Mouse (Mus musculus): ENCODE measurements at regions not wholly inside any gene's neighbourhood (a gene's known extent, or its start where the extent isn't known, plus 50 kb on each side); places are given as distances from the start of the nearest gene placed in this dataset.

GRCm38 (mm10) chr2:94248948-94249347 is 91.2 kb upstream of the Hsd17b12 start:
- DNase-seq (ENCODE audit: low spot score) = no peak
- TF ChIP-seq CTCF (IDR thresholded peaks at IDR 0.05; ENCODE audit: low read depth) (no peak), EP300 (IDR thresholded peaks at IDR 0.05; ENCODE audit: low read depth) (no peak)
- no peak overlapping the region for H3K4me2 ChIP-seq (ENCODE audit: low read depth, low read length)
- no peaks in the 10 kb centered on the region for H3K36me3 ChIP-seq (replicated peaks; ENCODE audit: control insufficient read depth, insufficient read depth, low read length)
- no peak overlapping the region for H3K4me3 ChIP-seq (ENCODE audit: low read depth, low read length)
- H3K9me3 ChIP-seq (replicated peaks; ENCODE audit: control insufficient read depth, low read length) = no peaks in the 10 kb centered on the region
- H3K9ac ChIP-seq (replicated peaks; ENCODE audit: low read depth, low read length) = no peak overlapping the region
- WGBS = 48% methylated on average over 3 of the region's 3 CpGs
- no peak for ATAC-seq (ENCODE audit: insufficient read depth, low read depth)
- H3K27me3 ChIP-seq (ENCODE audit: control insufficient read depth, insufficient read depth, low read length) = peaks cover 40% of the 10 kb centered on the region
- H3K27ac ChIP-seq (ENCODE audit: low read depth) = no peak overlapping the region
- H3K4me1 ChIP-seq (ENCODE audit: control insufficient read depth, insufficient read depth) = peaks cover 13% of the 10 kb centered on the region; the same call in 1 of the 2 replicates

GRCm38 (mm10) chr2:94246851-94247471 is 89.2 kb upstream of the Hsd17b12 start:
- WGBS = 2% methylated on average over 30 of the region's 30 CpGs
- DNase-seq (ENCODE audit: low spot score) = no peak
- peaks cover 59% of the 10 kb centered on the region for H3K27me3 ChIP-seq (ENCODE audit: control insufficient read depth, insufficient read depth, low read length)
- peak overlapping the region; percentile 23 for H3K4me3 ChIP-seq (ENCODE audit: low read depth, low read length)
- no peak for ATAC-seq (ENCODE audit: insufficient read depth, low read depth)
- H3K9ac ChIP-seq (replicated peaks; ENCODE audit: low read depth, low read length) = no peak overlapping the region
- H3K4me1 ChIP-seq (ENCODE audit: control insufficient read depth, insufficient read depth) = peaks cover 18% of the 10 kb centered on the region; the same call in 1 of the 2 replicates
- H3K9me3 ChIP-seq (replicated peaks; ENCODE audit: control insufficient read depth, low read length) = no peaks in the 10 kb centered on the region
- H3K4me2 ChIP-seq (ENCODE audit: low read depth, low read length) = peak overlapping the region; percentile 44
- H3K36me3 ChIP-seq (replicated peaks; ENCODE audit: control insufficient read depth, insufficient read depth, low read length) = no peaks in the 10 kb centered on the region
- H3K27ac ChIP-seq (ENCODE audit: low read depth) = no peak overlapping the region
- TF ChIP-seq CTCF (IDR thresholded peaks at IDR 0.05; ENCODE audit: low read depth) (no peak), EP300 (IDR thresholded peaks at IDR 0.05; ENCODE audit: low read depth) (no peak)

GRCm38 (mm10) chr2:94246180-94246611 is 88.4 kb upstream of the Hsd17b12 start:
- Histone ChIP-seq H3K9me3 (replicated peaks; ENCODE audit: control insufficient read depth, low read length) (no peaks in the 10 kb centered on the region), H3K9ac (replicated peaks; ENCODE audit: low read depth, low read length) (no peak overlapping the region), H3K36me3 (replicated peaks; ENCODE audit: control insufficient read depth, insufficient read depth, low read length) (no peaks in the 10 kb centered on the region), H3K4me1 (ENCODE audit: control insufficient read depth, insufficient read depth) (peaks cover 18% of the 10 kb centered on the region; the same call in 1 of the 2 replicates), H3K4me3 (ENCODE audit: low read depth, low read length) (no peak overlapping the region), H3K27me3 (ENCODE audit: control insufficient read depth, insufficient read depth, low read length) (peaks cover 67% of the 10 kb centered on the region), H3K27ac (ENCODE audit: low read depth) (no peak overlapping the region), H3K4me2 (ENCODE audit: low read depth, low read length) (peak overlapping the region; percentile 44)
- 23% methylated on average over 9 of the region's 9 CpGs for WGBS
- TF ChIP-seq CTCF (IDR thresholded peaks at IDR 0.05; ENCODE audit: low read depth) (no peak), EP300 (IDR thresholded peaks at IDR 0.05; ENCODE audit: low read depth) (no peak)
- no peak for ATAC-seq (ENCODE audit: insufficient read depth, low read depth)
- DNase-seq (ENCODE audit: low spot score) = no peak

- DNase-seq (ENCODE audit: low spot score) (peak; percentile 64), ATAC-seq (ENCODE audit: insufficient read depth, low read depth) (peak; percentile 80)
- no peak overlapping the region for H3K9ac ChIP-seq (replicated peaks; ENCODE audit: low read depth, low read length)
- peak overlapping the region; percentile 44 for H3K4me2 ChIP-seq (ENCODE audit: low read depth, low read length)
- H3K27ac ChIP-seq (ENCODE audit: low read depth) = no peak overlapping the region
- peaks cover 73% of the 10 kb centered on the region for H3K27me3 ChIP-seq (ENCODE audit: control insufficient read depth, insufficient read depth, low read length)
- peak; percentile 89 for TF ChIP-seq CTCF (IDR thresholded peaks at IDR 0.05; ENCODE audit: low read depth)
- no peak for TF ChIP-seq EP300 (IDR thresholded peaks at IDR 0.05; ENCODE audit: low read depth)
- WGBS = 2% methylated on average over 16 of the region's 16 CpGs
- H3K9me3 ChIP-seq (replicated peaks; ENCODE audit: control insufficient read depth, low read length) = no peaks in the 10 kb centered on the region
- H3K4me1 ChIP-seq (ENCODE audit: control insufficient read depth, insufficient read depth) = peaks cover 18% of the 10 kb centered on the region; the same call in 1 of the 2 replicates
- H3K36me3 ChIP-seq (replicated peaks; ENCODE audit: control insufficient read depth, insufficient read depth, low read length) = no peaks in the 10 kb centered on the region
- H3K4me3 ChIP-seq (ENCODE audit: low read depth, low read length) = no peak overlapping the region
These were observed 87.7 kb upstream of the Hsd17b12 start for GRCm38 (mm10) chr2:94245305-94245959.

GRCm38 (mm10) chr2:94244140-94244539 is 86.4 kb upstream of the Hsd17b12 start:
- H3K4me1 ChIP-seq (ENCODE audit: control insufficient read depth, insufficient read depth) = peaks cover 18% of the 10 kb centered on the region; the same call in 1 of the 2 replicates
- peak overlapping the region; percentile 39; the same call in 1 of the 2 replicates for H3K4me3 ChIP-seq (ENCODE audit: low read depth, low read length)

More at GRCm38 (mm10) chr2:94244140-94244539, 86.4 kb upstream of the Hsd17b12 start:
- Histone ChIP-seq H3K36me3 (replicated peaks; ENCODE audit: control insufficient read depth, insufficient read depth, low read length) (no peaks in the 10 kb centered on the region), H3K27ac (ENCODE audit: low read depth) (no peak overlapping the region), H3K4me2 (ENCODE audit: low read depth, low read length) (peak overlapping the region; percentile 53; the same call in 1 of the 2 replicates), H3K27me3 (ENCODE audit: control insufficient read depth, insufficient read depth, low read length) (peaks cover 82% of the 10 kb centered on the region), H3K9me3 (replicated peaks; ENCODE audit: control insufficient read depth, low read length) (no peaks in the 10 kb centered on the region), H3K9ac (replicated peaks; ENCODE audit: low read depth, low read length) (no peak overlapping the region)
- DNase-seq (ENCODE audit: low spot score) (no peak), ATAC-seq (ENCODE audit: insufficient read depth, low read depth) (no peak)
- TF ChIP-seq EP300 (IDR thresholded peaks at IDR 0.05; ENCODE audit: low read depth) (no peak), CTCF (IDR thresholded peaks at IDR 0.05; ENCODE audit: low read depth) (no peak)
- WGBS = 1% methylated on average over 8 of the region's 9 CpGs

All from heart, postnatal 0 days (tissue).